Mouse (Mus musculus) heart, embryonic 11.5 days (tissue): ENCODE results near the gene Zfp300. TPM values are rescaled to one million over a fixed set of nuclear protein-coding genes. Genes with fewer than 3 reads are reported as not detected.

Experiments
- ATAC-seq: fragments of 200-750 bp; cut with Nextera tagmentation; replicated peaks from 2 replicates; pipeline ENCODE4 v1.8.0; 2017; ENCODE audit warnings: moderate library complexity; ENCODE audit not compliant: insufficient number of reproducible peaks, low FRiP score, low TSS enrichment
- H3K27ac ChIP-seq: fragments of 300-500 bp; sonication (generic); 2 replicates; pipeline ENCODE4 v1.5.1; 2014; ENCODE audit warnings: mild to moderate bottlenecking, low read depth, low read length
- H3K27me3 ChIP-seq: fragments of 300-500 bp; sonication (generic); 2 replicates; pipeline ENCODE4 v1.6.1; 2014; ENCODE audit warnings: mild to moderate bottlenecking, low read length, mixed read lengths; ENCODE audit not compliant: control insufficient read depth, insufficient read depth
- H3K36me3 ChIP-seq: fragments of 300-500 bp; sonication (generic); 2 replicates; pipeline ENCODE4 v1.6.1; 2014; ENCODE audit warnings: mild to moderate bottlenecking, low read length, moderate library complexity, mixed read lengths; ENCODE audit not compliant: control insufficient read depth, insufficient read depth
- H3K4me1 ChIP-seq: fragments of 300-500 bp; sonication (generic); 2 replicates; pipeline ENCODE4 v1.6.1; 2014; ENCODE audit warnings: low read length; ENCODE audit not compliant: control insufficient read depth, insufficient read depth
- H3K4me2 ChIP-seq: fragments of 300-500 bp; sonication (generic); 2 replicates; pipeline ENCODE4 v1.6.1; 2014; ENCODE audit warnings: mild to moderate bottlenecking, moderate library complexity
- H3K4me3 ChIP-seq: fragments of 300-500 bp; sonication (generic); 2 replicates; pipeline ENCODE4 v1.5.1; 2014; ENCODE audit warnings: low read depth, low read length
- H3K9ac ChIP-seq: fragments of 300-500 bp; sonication (generic); 2 replicates; pipeline ENCODE4 v1.6.1; 2014; ENCODE audit warnings: mild to moderate bottlenecking, low read depth, low read length, moderate library complexity
- H3K9me3 ChIP-seq: fragments of 300-500 bp; sonication (generic); replicated peaks from 2 replicates; pipeline ENCODE4 v1.6.1; 2016; ENCODE audit warnings: low read length; ENCODE audit not compliant: control insufficient read depth
- WGBS: fragments of 180-500 bp; shearing (Covaris S2); extraction: QIAGEN DNeasy Blood & Tissue Kit; methylation state at CpG from one replicate; pipeline ENCODE4 v1.1.7; 2014; ENCODE audit not compliant: insufficient replicate concordance; 5-methylcytosine and 5-hydroxymethylcytosine counted together
- polyA plus RNA-seq: library from polyadenylated mRNA; unstranded; fragments of >200 nt; fragmentation: Nextera tagmentation; extraction: Ambion mirVana; gene quantifications from 2 replicates; pipeline ENCODE4 v1.2.1, GENCODE M21; 2014

Gene Zfp300
- 1.1 and 1.4 TPM in 2 replicates for polyA plus RNA-seq

DNA sequence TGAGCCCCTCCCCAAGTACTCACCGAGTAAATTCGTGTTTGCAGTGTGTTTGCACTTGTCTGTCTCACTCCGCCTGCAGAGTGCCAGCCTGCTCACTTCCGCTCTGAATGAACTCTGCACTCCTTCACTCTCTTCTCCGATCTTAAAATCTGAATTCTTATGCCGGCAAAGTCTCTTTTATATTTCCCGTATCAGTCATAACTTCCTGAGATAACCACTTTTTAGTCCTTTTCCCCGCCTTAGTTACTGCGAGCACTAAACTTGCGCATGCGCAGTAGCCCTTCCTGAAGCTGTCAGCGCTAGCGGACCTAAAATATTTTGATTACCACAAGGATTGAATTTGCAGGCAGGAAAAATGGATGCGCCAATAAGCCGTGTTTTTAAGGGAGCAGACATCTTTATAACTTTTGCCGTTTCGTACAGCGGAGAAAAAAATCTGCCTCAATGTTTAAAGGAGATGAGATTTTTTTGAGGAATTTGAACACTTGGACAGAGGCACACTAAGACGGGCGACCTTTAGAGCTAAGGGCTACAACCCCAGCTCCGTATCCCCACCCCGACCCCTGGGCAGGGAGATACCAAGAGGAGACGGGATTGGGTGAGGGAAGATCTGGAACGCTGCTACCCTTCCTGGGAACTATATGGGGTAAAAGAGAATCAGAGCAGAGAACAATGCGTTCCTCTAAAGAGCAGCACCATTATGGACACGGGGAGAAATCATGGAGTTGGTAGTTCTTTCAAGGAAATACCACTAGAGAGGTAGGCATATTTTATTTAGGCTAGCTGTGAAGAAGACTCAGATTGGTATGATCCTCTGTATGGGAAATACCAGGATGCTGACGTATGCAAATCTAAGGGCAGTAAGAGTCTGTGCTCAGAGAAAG, at the start of gene Zfp300:
Gene Zfp300, minus strand, starts transcription at position 545 of the 884 bp plus-strand sequence.
- 21% methylated on average over 27 of the region's 27 CpGs for WGBS
- H3K36me3 ChIP-seq: no peaks in the 10 kb centered on the region
- peak within 1 kb of the TSS; percentile 65 for H3K9ac ChIP-seq
- H3K9me3 ChIP-seq: no peaks in the 10 kb centered on the region
- ATAC-seq: peak; percentile 61; the same call in 1 of the 2 replicates
- H3K27me3 ChIP-seq: no peaks in the 10 kb centered on the region
- peak within 1 kb of the TSS; percentile 47 for H3K4me3 ChIP-seq
- no peaks in the 10 kb centered on the region for H3K4me1 ChIP-seq
- 0 out of 2 replicates have a peak within 1 kb of the TSS, but pooled peaks have one; percentile 29 for H3K27ac ChIP-seq
- peak within 1 kb of the TSS; percentile 62 for H3K4me2 ChIP-seq

DNA sequence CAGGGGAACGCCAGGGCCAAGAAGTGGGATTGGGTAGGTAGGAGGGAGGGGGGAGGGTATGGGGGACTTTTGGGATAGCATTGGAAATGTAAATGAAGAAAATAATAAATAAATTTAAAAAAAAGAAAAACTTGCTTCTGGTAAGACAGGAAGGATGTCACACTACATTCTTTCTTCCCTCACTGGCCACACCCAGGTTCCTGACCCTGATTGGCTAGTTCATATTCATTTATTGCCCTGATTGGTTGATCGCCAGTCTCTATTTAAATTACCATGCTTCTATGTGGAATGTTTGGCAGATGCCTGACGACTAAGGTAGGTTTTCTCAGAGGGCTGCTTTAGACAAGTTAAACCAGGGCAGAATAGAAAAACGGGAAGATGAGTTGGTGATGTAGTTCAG, 26.2 kb upstream of the Zfp300 start, which contains the start of gene Ssxa1:
Gene Ssxa1, plus strand, starts transcription at position 301 of the 400 bp plus-strand sequence.
- WGBS: 70% methylated on average over 4 of the region's 4 CpGs
- no peak for ATAC-seq
- Histone ChIP-seq H3K36me3 (no peaks in the 10 kb centered on the region), H3K9me3 (no peaks in the 10 kb centered on the region), H3K4me3 (no peak within 1 kb of the TSS), H3K4me2 (no peak within 1 kb of the TSS), H3K27ac (no peak within 1 kb of the TSS), H3K27me3 (no peaks in the 10 kb centered on the region), H3K4me1 (no peaks in the 10 kb centered on the region), H3K9ac (no peak within 1 kb of the TSS)

DNA sequence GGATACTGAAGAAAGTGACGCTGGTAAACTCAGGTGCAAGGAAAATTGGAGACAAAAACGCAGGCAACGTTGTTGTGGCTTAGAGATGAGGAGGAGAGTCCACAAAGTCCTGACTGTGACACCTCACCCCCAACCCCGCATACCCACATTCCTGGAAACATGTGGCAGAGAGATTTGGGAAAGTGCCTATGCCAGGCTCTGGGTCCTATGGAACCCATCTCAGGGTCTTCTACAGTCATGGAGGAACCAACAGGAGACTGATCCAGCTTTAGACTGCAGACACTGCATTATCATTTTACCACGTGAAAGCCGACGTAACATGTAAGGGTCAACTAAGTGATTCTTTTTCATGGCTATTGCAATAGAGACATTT, 526 bp upstream of the Zfp300 start:
- Histone ChIP-seq H3K4me1 (no peaks in the 10 kb centered on the region), H3K9me3 (no peaks in the 10 kb centered on the region), H3K27ac (no peak overlapping the region), H3K4me2 (peak overlapping the region; percentile 62), H3K36me3 (no peaks in the 10 kb centered on the region), H3K9ac (no peak overlapping the region; the same call in 1 of the 2 replicates), H3K27me3 (no peaks in the 10 kb centered on the region), H3K4me3 (peak overlapping the region; percentile 47)
- no peak for ATAC-seq
- 53% methylated on average over 7 of the region's 7 CpGs for WGBS

DNA sequence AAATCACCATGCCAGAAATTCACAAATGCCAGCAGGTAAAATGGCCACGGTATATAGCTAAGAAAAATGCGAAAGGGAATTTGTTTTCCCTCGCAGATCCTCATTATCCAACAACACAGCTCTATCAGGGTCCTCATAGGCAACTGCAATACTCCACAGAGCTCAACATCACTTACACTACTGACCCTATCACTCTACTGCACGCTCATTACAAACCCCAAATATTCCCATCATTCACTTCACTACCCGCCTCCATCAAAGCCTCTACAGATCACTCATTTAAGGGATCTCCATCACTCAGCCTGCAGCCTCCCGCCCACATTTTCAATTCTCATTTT, 713 bp downstream of the Zfp300 start:
- 37% methylated on average over 6 of the region's 6 CpGs for WGBS
- H3K27ac ChIP-seq: no peak overlapping the region
- no peaks in the 10 kb centered on the region for H3K4me1 ChIP-seq
- H3K27me3 ChIP-seq: no peaks in the 10 kb centered on the region
- no peaks in the 10 kb centered on the region for H3K36me3 ChIP-seq
- no peak for ATAC-seq
- peak overlapping the region; percentile 62 for H3K4me2 ChIP-seq
- H3K4me3 ChIP-seq: peak overlapping the region; percentile 47
- peak overlapping the region; percentile 65; the same call in 1 of the 2 replicates for H3K9ac ChIP-seq
- no peaks in the 10 kb centered on the region for H3K9me3 ChIP-seq

DNA sequence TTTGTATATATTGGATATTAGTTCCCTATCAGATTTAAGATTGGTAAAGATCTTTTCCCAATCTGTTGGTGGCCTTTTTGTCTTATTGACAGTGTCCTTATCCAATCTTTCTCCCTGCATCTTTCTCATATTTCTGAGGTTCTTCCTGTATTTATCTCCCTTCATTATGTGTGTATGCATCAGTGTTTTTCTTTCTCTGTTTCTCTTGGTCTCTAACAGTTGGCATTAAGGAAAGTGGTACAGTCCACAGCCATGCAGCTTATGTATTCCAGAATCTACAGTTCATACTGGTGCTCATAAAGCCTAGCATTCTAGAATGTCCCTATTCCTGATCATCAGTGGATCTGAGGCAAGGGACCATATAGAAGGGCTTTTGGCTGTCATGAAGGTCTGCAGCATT, 21.2 kb downstream of the Zfp300 start, which contains the start of gene Spaca5:
Gene Spaca5, plus strand, starts transcription at position 301 of the 400 bp plus-strand sequence.
- no peak within 1 kb of the TSS for H3K4me2 ChIP-seq
- no peaks in the 10 kb centered on the region for H3K36me3 ChIP-seq
- no peaks in the 10 kb centered on the region for H3K27me3 ChIP-seq
- no peaks in the 10 kb centered on the region for H3K4me1 ChIP-seq
- no peak for ATAC-seq
- H3K4me3 ChIP-seq: no peak within 1 kb of the TSS
- no peak within 1 kb of the TSS for H3K27ac ChIP-seq
- H3K9me3 ChIP-seq: no peaks in the 10 kb centered on the region
- H3K9ac ChIP-seq: no peak within 1 kb of the TSS

DNA sequence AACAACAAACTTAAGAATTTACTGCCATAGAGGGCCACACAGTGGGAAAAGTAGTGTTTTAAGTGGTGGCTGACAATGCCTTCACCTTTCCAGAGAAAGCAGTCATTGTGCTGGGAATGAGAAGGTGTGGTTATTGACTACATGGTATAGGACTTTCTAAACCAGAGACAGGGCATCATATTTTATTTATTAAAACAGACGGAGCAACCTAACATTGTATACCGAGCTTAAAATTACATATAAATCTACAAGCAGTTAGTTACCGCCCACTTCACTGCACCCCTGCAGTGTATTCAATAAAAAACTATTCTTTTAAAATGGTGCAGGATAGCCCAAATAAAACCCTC, 26.8 kb downstream of the Zfp300 start:
- Histone ChIP-seq H3K4me3 (peak overlapping the region; percentile 46), H3K4me1 (no peaks in the 10 kb centered on the region), H3K4me2 (peak overlapping the region; percentile 54), H3K9me3 (no peaks in the 10 kb centered on the region), H3K36me3 (no peaks in the 10 kb centered on the region), H3K27ac (no peak overlapping the region), H3K27me3 (no peaks in the 10 kb centered on the region), H3K9ac (no peak overlapping the region)
- ATAC-seq: no peak
- 67% methylated on average over 3 of the region's 3 CpGs for WGBS

DNA sequence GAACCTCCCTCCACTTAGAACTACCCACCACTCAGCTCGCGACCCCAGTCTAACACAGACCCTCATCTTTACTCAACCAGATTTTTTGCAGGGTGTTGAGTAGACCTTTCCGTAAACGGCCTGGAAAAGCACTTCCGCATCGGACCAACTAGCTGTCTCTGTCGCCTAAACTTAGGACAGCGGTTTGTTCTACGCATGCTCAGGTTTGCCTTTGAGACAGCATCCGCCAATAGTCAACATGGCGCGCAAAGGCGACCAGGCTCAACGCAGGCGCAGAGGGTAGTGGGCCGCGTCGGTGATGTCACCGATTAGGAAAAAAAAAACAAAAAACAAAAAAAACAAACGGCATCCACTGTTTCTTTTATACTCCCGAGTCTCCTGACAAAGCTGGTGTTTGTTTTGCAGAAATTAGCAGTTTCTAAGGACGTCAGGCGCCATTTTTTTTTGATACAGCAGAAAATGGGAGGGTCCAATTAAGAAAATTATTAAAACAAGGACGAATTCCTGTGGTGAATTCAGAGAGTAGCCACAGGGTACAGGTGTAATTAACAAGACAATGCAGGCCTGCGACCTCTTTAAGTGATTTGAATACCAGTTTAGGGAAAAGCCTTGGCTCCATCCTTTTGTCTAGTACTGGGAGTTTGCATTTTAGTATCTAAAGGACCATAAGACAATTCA, 27.3 kb downstream of the Zfp300 start, which contains the start of gene Zfp182:
Gene Zfp182, minus strand, starts transcription at position 451 of the 678 bp plus-strand sequence.
- Histone ChIP-seq H3K4me1 (no peaks in the 10 kb centered on the region), H3K27me3 (no peaks in the 10 kb centered on the region), H3K4me3 (peak within 1 kb of the TSS; percentile 46), H3K9me3 (no peaks in the 10 kb centered on the region), H3K9ac (peak within 1 kb of the TSS; percentile 53; the same call in 1 of the 2 replicates), H3K4me2 (peak within 1 kb of the TSS; percentile 62), H3K27ac (no peak within 1 kb of the TSS), H3K36me3 (no peaks in the 10 kb centered on the region)
- WGBS: 20% methylated on average over 25 of the region's 25 CpGs
- ATAC-seq: peak; percentile 85

DNA sequence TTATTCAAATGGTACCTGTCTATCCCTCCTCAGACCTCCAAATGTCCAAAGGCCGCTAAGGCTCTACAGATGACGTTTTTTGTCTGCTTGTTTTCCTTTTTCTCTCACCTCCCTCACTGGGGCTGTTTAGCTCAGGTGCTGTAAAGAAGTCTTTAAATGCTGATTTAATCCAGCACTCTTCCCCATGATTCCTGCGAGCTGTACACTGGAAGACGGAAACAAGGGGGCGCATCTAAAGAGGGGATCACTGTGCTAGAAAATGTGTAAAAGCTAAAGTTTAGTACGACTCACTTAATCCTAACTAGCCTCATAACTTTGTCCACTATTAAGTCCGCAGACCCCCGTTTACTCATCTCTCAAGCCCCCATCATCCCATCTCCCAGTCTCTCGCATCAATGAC, 27.9 kb downstream of the Zfp300 start:
- Histone ChIP-seq H3K27me3 (no peaks in the 10 kb centered on the region), H3K36me3 (no peaks in the 10 kb centered on the region), H3K9ac (peak overlapping the region; percentile 53; the same call in 1 of the 2 replicates), H3K4me3 (peak overlapping the region; percentile 46), H3K9me3 (no peaks in the 10 kb centered on the region), H3K4me1 (no peaks in the 10 kb centered on the region), H3K4me2 (peak overlapping the region; percentile 62), H3K27ac (no peak overlapping the region)
- WGBS: 19% methylated on average over 9 of the region's 9 CpGs
- ATAC-seq: no peak
